16 mouse cellular contexts compared by ENCODE assay signal in genomic region chr5:53683916-53684315, GRCm38 (mm10). TPM values are rescaled to one million over a fixed set of nuclear protein-coding genes. Genes with fewer than 3 reads are reported as not detected.
"Had no signal": no experiment of that assay in that cellular context is flagged by ENCODE, and none has a peak within 500 bp of the region (broad histone marks: within the 10 kb centered on the region; RNA-seq: fewer than 3 reads in every experiment).

No protein-coding gene starts in this region.

- H3K27ac ChIP-seq: kidney, embryonic 15.5 days; limb, embryonic 15.5 days; liver, embryonic 12.5 days; midbrain, embryonic 13.5 days; neural tube, embryonic 13.5 days; stomach, postnatal 0 days had no signal

- DNase-seq: kidney, adult 11 months; kidney, postnatal 36 days; layer of hippocampus, adult 9-11 months; layer of hippocampus, postnatal 36 days; lung, postnatal 14 days; right cerebral cortex, adult 18-20 months; right cerebral cortex, postnatal 25 days; thymus, postnatal 4 days had no signal

- H3K4me3 ChIP-seq: kidney, embryonic 15.5 days; limb, embryonic 15.5 days; liver, embryonic 12.5 days; midbrain, embryonic 13.5 days; neural tube, embryonic 13.5 days had no signal

- H3K9me3 ChIP-seq: kidney, embryonic 15.5 days; limb, embryonic 15.5 days; liver, embryonic 12.5 days; midbrain, embryonic 13.5 days; neural tube, embryonic 13.5 days had no signal

- H3K9ac ChIP-seq: kidney, embryonic 15.5 days; limb, embryonic 15.5 days; liver, embryonic 12.5 days; midbrain, embryonic 13.5 days; neural tube, embryonic 13.5 days had no signal

- H3K4me1 ChIP-seq: kidney, embryonic 15.5 days; limb, embryonic 15.5 days; liver, embryonic 12.5 days; midbrain, embryonic 13.5 days; neural tube, embryonic 13.5 days had no signal

- H3K27me3 ChIP-seq: kidney, embryonic 15.5 days; limb, embryonic 15.5 days; midbrain, embryonic 13.5 days; neural tube, embryonic 13.5 days had no signal

- H3K36me3 ChIP-seq: kidney, embryonic 15.5 days; limb, embryonic 15.5 days; liver, embryonic 12.5 days; midbrain, embryonic 13.5 days; neural tube, embryonic 13.5 days had no signal

- H3K4me2 ChIP-seq: kidney, embryonic 15.5 days; limb, embryonic 15.5 days; liver, embryonic 12.5 days; midbrain, embryonic 13.5 days; neural tube, embryonic 13.5 days had no signal

- ATAC-seq: liver, embryonic 12.5 days had no signal

RNA-seq across cellular contexts. Expression of gene Cckar, which starts 23.6 kb away (rescaled TPM):
- total RNA-seq: layer of hippocampus, adult 18-20 months; layer of hippocampus, postnatal 36 days; megakaryocyte-erythroid progenitor cell, adult 5-6 weeks had no signal
